In genomic region chr19:55120518-55121244, GRCm38 (mm10) we compare ENCODE assay signal across 17 mouse cellular contexts. TPM values are rescaled to one million over a fixed set of nuclear protein-coding genes. Genes with fewer than 3 reads are reported as not detected.
A peak's percentile ranks its signal among the peaks of the same experiment; 100 is the strongest.
DNase-seq lines count a peak whose midpoint lies in the region; ATAC-seq and TF ChIP-seq lines count a peak whose summit lies in the region.
"Had no signal": no experiment of that assay in that cellular context is flagged by ENCODE, and none has a peak within 500 bp of the region (broad histone marks: within the 10 kb centered on the region; RNA-seq: fewer than 3 reads in every experiment).

No protein-coding gene starts in this region.

- peaks cover 50% of the 10 kb centered on the region for H3K4me1 ChIP-seq in heart, embryonic 10.5 days
- H3K4me1 ChIP-seq in limb, embryonic 12.5 days (replicated peaks) = 0 out of 2 replicates have a peak, but pooled peaks cover 8% of the 10 kb centered on the region
- peaks cover 17% of the 10 kb centered on the region for H3K4me1 ChIP-seq in limb, embryonic 10.5 days
- H3K4me1 ChIP-seq in midbrain, embryonic 15.5 days = peaks cover 24% of the 10 kb centered on the region; the same call in 1 of the 2 replicates

- H3K27ac ChIP-seq in heart, embryonic 10.5 days = peak overlapping the region; percentile 30; the same call in 1 of the 2 replicates
- H3K27ac ChIP-seq in limb, embryonic 12.5 days = 0 out of 2 replicates have a peak overlapping the region, but pooled peaks have one; percentile 12
- H3K27ac ChIP-seq in limb, embryonic 10.5 days = no peak overlapping the region
- peak overlapping the region; percentile 18; the same call in 1 of the 2 replicates for H3K27ac ChIP-seq in midbrain, embryonic 15.5 days
- H3K27ac ChIP-seq: heart, embryonic 15.5 days had no signal

- H3K9ac ChIP-seq in limb, embryonic 12.5 days (replicated peaks) = no peak overlapping the region
- H3K9ac ChIP-seq in midbrain, embryonic 15.5 days = no peak overlapping the region
- H3K9ac ChIP-seq: heart, embryonic 15.5 days; neural tube, embryonic 13.5 days had no signal

- no peak for ATAC-seq in limb, embryonic 12.5 days (ENCODE audit: insufficient number of reproducible peaks, insufficient read depth, low FRiP score, low TSS enrichment, low read depth)
- ATAC-seq in midbrain, embryonic 15.5 days (replicated peaks) = no peak
- ATAC-seq: intestine, postnatal 0 days had no signal

- H3K4me2 ChIP-seq in limb, embryonic 12.5 days = no peak overlapping the region
- no peak overlapping the region for H3K4me2 ChIP-seq in midbrain, embryonic 15.5 days
- H3K4me2 ChIP-seq: heart, embryonic 15.5 days; neural tube, embryonic 13.5 days had no signal

- 55% methylated on average over 11 of the region's 11 CpGs for WGBS in heart, embryonic 10.5 days
- WGBS in limb, embryonic 12.5 days = 70% methylated on average over 11 of the region's 11 CpGs
- 79% methylated on average over 11 of the region's 11 CpGs for WGBS in limb, embryonic 10.5 days
- 44% methylated on average over 11 of the region's 11 CpGs for WGBS in midbrain, embryonic 15.5 days

- TF ChIP-seq POLR2A in brain, embryonic 14.5 days (IDR thresholded peaks at IDR 0.05; ENCODE audit: borderline replicate concordance, extremely low read depth, insufficient read depth, insufficient read length, poor library complexity, severe bottlenecking) = no peak

- no peaks in the 10 kb centered on the region for H3K36me3 ChIP-seq in heart, embryonic 10.5 days
- no peaks in the 10 kb centered on the region for H3K36me3 ChIP-seq in limb, embryonic 12.5 days
- no peaks in the 10 kb centered on the region for H3K36me3 ChIP-seq in limb, embryonic 10.5 days
- H3K36me3 ChIP-seq in midbrain, embryonic 15.5 days (replicated peaks) = no peaks in the 10 kb centered on the region
- H3K36me3 ChIP-seq: heart, embryonic 15.5 days; neural tube, embryonic 13.5 days had no signal

- intact Hi-C loops in heart, postnatal 25 days (cut with DNase I) = no loop called here
- intact Hi-C loops in left cerebral cortex, postnatal 25 days (cut with DNase I) = no loop called here

- H3K9me3 ChIP-seq in heart, embryonic 10.5 days = no peaks in the 10 kb centered on the region
- no peaks in the 10 kb centered on the region for H3K9me3 ChIP-seq in limb, embryonic 12.5 days
- H3K9me3 ChIP-seq in limb, embryonic 10.5 days (replicated peaks) = no peaks in the 10 kb centered on the region
- H3K9me3 ChIP-seq in midbrain, embryonic 15.5 days = no peaks in the 10 kb centered on the region
- H3K9me3 ChIP-seq: heart, embryonic 15.5 days; neural tube, embryonic 13.5 days had no signal

- DNase-seq in heart, embryonic 10.5 days (ENCODE audit: low spot score) = peak; percentile 58
- DNase-seq in heart, postnatal 25 days (ENCODE audit: low spot score) = no peak
- DNase-seq in limb, embryonic 10.5 days (ENCODE audit: low spot score) = no peak
- DNase-seq in brain, embryonic 14.5 days (ENCODE audit: low read depth) = peak; percentile 44
- DNase-seq in left cerebral cortex, postnatal 25 days (ENCODE audit: low spot score in 2 of 2) = no peak
- DNase-seq: cerebellum, adult 2 months; kidney, postnatal 14 days; left cerebral cortex, postnatal 4 days; thymus, postnatal 25 days had no signal

- H3K4me3 ChIP-seq in heart, embryonic 10.5 days = no peak overlapping the region
- no peak overlapping the region for H3K4me3 ChIP-seq in limb, embryonic 12.5 days (replicated peaks)
- no peak overlapping the region for H3K4me3 ChIP-seq in limb, embryonic 10.5 days
- H3K4me3 ChIP-seq in midbrain, embryonic 15.5 days = no peak overlapping the region
- H3K4me3 ChIP-seq: erythroblast, embryonic 14.5 days; heart, embryonic 15.5 days; neural tube, embryonic 13.5 days had no signal

- no peaks in the 10 kb centered on the region for H3K27me3 ChIP-seq in heart, embryonic 10.5 days (ENCODE audit: insufficient read depth, poor library complexity, severe bottlenecking)
- no peaks in the 10 kb centered on the region for H3K27me3 ChIP-seq in limb, embryonic 12.5 days
- H3K27me3 ChIP-seq in limb, embryonic 10.5 days (ENCODE audit: low read depth, poor library complexity, severe bottlenecking) = no peaks in the 10 kb centered on the region
- no peaks in the 10 kb centered on the region for H3K27me3 ChIP-seq in midbrain, embryonic 15.5 days (replicated peaks)
- H3K27me3 ChIP-seq: CH12.LX; heart, embryonic 15.5 days; neural tube, embryonic 13.5 days had no signal

- no peak for TF ChIP-seq CTCF in brain, embryonic 14.5 days (IDR thresholded peaks at IDR 0.05; ENCODE audit: borderline replicate concordance, extremely low read depth, insufficient read depth, insufficient read length)

RNA-seq across cellular contexts. Expression of gene Gpam, which starts 6.4 kb away (rescaled TPM):
- 12.8 and 14.9 TPM in 2 replicates for polyA plus RNA-seq in heart, embryonic 10.5 days (2016; fragmentation: Nextera tagmentation; extraction: Ambion mirVana)
- total RNA-seq in heart, postnatal 25 days (2021) = 100 to 1,000 TPM; 143 to 173 TPM
- polyA plus RNA-seq in limb, embryonic 12.5 days (2016; fragmentation: Nextera tagmentation; extraction: Ambion mirVana) = 18.2 and 20.4 TPM in 2 replicates
- 15.8 and 16.2 TPM in 2 replicates for polyA plus RNA-seq in limb, embryonic 10.5 days (2016; fragmentation: Nextera tagmentation; extraction: Ambion mirVana)
- polyA plus RNA-seq in brain, embryonic 14.5 days (2012; rRNA removed) = 24.3 and 30.5 TPM in 2 replicates
- 24.6 and 25.8 TPM in 2 replicates for polyA plus RNA-seq in midbrain, embryonic 15.5 days (2015; fragmentation: Nextera tagmentation; extraction: Ambion mirVana)
- total RNA-seq in left cerebral cortex, postnatal 25 days (2021) = 10 to 100 TPM; 47.2 to 52.6 TPM

RNA-seq across cellular contexts. Expression of gene Tectb, which starts 59.9 kb away (rescaled TPM):
- polyA plus RNA-seq in heart, embryonic 10.5 days (2016; fragmentation: Nextera tagmentation; extraction: Ambion mirVana) = 0.08 TPM in 1 of 2 replicates, not detected in the other
- total RNA-seq in heart, postnatal 25 days (2021) = under 1 TPM in 1 of 2 experiments, not detected in 1; 0.21 TPM
- polyA plus RNA-seq in limb, embryonic 12.5 days (2016; fragmentation: Nextera tagmentation; extraction: Ambion mirVana) = not detected in 2 replicates
- polyA plus RNA-seq in limb, embryonic 10.5 days (2016; fragmentation: Nextera tagmentation; extraction: Ambion mirVana) = not detected in 2 replicates
- polyA plus RNA-seq in brain, embryonic 14.5 days (2012; rRNA removed) = 0.13 and 0.18 TPM in 2 replicates
- polyA plus RNA-seq in midbrain, embryonic 15.5 days (2015; fragmentation: Nextera tagmentation; extraction: Ambion mirVana) = 0.22 and 0.46 TPM in 2 replicates
- total RNA-seq in left cerebral cortex, postnatal 25 days (2021) = not detected
- total RNA-seq: CH12.LX; left cerebral cortex, postnatal 4 days had no signal
- polyA plus RNA-seq: erythroblast, embryonic 14.5 days; heart, embryonic 15.5 days; intestine, postnatal 0 days; small intestine, adult 2 months had no signal

Comparison
In these comparisons a context has a peak if more than half of its experiments do, and no peak if none do; other contexts are left out.
1. DNase-seq: peak in heart, embryonic 10.5 days (single experiment) and brain, embryonic 14.5 days (single experiment); none in heart, postnatal 25 days (single experiment), limb, embryonic 10.5 days (single experiment) and left cerebral cortex, postnatal 25 days (0 of 2).